Mouse (Mus musculus): ENCODE measurements around the gene Cryz. TPM values are rescaled to one million over a fixed set of nuclear protein-coding genes. Genes with fewer than 3 reads are reported as not detected.

Cryz gene
- polyA plus RNA-seq (2021; fragmentation: Nextera tagmentation), result 19.7 and 21.5 TPM in 2 replicates
- long read RNA-seq, experiment 1, transcript Cryz-208 (9 exons, 2,505 nt), result major isoform, 43 of 59 reads
- long read RNA-seq, experiment 1, partial matches to known transcripts, result 2 of 59 reads
- long read RNA-seq, experiment 1, other reads (novel, unspliced or antisense), result 14 of 59 reads
- long read RNA-seq, experiment 2, transcript Cryz-208 (9 exons, 2,505 nt), result major isoform, 94 of 117 reads
- long read RNA-seq, experiment 2, partial matches to known transcripts, result 3 of 117 reads
- long read RNA-seq, experiment 2, other reads (novel, unspliced or antisense), result 20 of 117 reads

DNA sequence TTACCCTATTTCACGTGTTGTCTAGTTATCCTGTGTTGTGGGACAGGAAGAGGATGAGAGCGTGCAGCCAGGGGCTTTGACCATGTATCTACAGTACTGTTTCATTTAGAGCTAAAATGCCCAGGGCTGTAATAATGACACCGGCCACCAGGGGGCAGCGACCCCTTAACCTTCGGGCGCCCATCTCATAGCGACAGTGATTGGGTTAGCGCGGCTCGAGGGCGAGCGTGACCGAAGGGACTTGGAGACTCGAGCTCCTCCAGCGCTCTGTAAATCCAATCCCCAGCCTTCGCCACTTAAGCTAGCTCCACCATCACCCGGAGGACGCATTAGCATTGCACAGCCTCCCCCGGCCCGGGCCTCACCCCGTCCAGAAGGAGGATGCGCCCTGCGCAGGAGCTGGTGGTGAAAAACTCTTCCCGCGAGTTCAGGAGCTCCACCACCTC, at the start of gene Cryz:
Cryz (plus strand) TSS at position 224 of the 446 bp plus-strand sequence.

DNA sequence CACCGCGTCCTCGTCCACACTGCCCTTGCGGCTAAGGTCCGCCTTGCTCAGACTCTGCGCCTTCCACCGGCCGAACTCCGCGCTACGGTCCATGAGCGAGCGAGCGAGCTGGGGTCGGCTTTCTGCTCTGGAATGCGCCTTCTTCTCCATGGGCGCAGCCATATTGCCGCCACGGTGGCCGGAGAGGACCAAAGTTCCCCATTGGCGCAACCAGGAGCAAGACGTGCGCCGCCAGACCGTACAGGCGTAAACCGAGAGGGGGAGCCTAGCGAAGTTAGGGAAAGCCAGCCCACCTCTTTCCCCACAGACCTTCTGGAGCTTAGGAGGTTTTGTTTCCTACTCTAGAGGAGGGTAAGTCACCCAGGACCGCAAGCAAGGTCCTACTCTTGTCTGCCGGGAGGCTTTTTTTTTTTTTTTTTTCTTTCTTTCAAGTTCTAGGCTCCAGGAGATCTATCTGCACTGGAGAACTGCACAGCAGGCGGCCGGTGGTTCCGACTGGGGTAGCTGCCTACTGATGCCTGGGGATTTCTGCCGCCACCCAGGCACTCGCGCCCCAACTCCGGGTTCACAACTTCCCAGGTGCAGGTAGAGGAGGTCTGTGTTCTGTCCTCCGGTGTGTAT, 533 bp downstream of the Cryz start, which contains the start of gene Tyw3:
Tyw3 (minus strand) TSS at position 171 of the 621 bp plus-strand sequence.

DNA sequence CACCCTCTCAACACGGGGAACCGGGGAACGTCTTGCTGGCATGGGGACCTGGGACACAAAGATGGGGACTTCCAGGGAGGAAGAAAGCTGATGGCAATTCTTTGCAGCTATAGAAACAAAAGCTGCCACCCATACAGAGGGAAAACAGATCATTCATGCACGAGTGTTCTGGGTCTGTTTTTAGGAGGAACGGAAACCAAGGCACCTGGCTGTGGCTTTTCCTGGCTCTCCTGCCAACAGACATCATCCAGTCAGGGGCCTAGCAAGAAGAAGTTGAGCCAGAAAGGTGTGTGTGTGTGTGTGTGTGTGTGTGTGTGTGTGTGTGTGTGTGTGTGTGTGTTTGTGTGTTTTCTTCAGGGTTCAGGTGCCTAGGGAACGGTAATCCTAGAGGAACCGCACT, 67.0 kb downstream of the Cryz start, which contains the start of gene Erich3:
Erich3 (plus strand) TSS at position 315 of the 400 bp plus-strand sequence.

Other genes with a start within 250 kb of the Cryz start
- gene Tyw3, start 393 bp downstream of the Cryz start, polyA plus RNA-seq (2021; fragmentation: Nextera tagmentation), result 11.3 and 12.3 TPM in 2 replicates
- gene Erich3, start 67.1 kb downstream of the Cryz start, polyA plus RNA-seq (2021; fragmentation: Nextera tagmentation), result 1.3 and 2.3 TPM in 2 replicates

Data from layer of hippocampus, adult 6 months (tissue).